Mouse (Mus musculus) retina, postnatal 1 day (tissue): ENCODE results near the gene Spen.
"Not testable (repeated sequence)": the region's sequence is repeated elsewhere in the genome, so short reads cannot be mapped to it uniquely, and the experiment has no call there.

Source experiments
- DNase-seq: peaks from one replicate; pipeline ENCODE4 v3.0.0-alpha.2; 2012

The Spen gene

GRCm38 (mm10) chr4:141559131-141559897 lies 20.9 kb upstream of the Spen start:
- peak; percentile 92 for DNase-seq

- DNase-seq = peak; percentile 65
Observed at GRCm38 (mm10) chr4:141558658-141559057, 20.3 kb upstream of the Spen start.

- not testable (repeated sequence) for DNase-seq
Observed at GRCm38 (mm10) chr4:141556163-141556562, 17.8 kb upstream of the Spen start.

- DNase-seq = not testable (repeated sequence)
Observed at GRCm38 (mm10) chr4:141554255-141554865, 16.0 kb upstream of the Spen start.

GRCm38 (mm10) chr4:141552484-141552883 lies 14.1 kb upstream of the Spen start:
- DNase-seq = no peak

GRCm38 (mm10) chr4:141547299-141547698 lies 8.9 kb upstream of the Spen start:
- no peak for DNase-seq

- peak; percentile 92 for DNase-seq
Observed at GRCm38 (mm10) chr4:141546334-141547200, 8.2 kb upstream of the Spen start.

GRCm38 (mm10) chr4:141545743-141546333 lies 7.4 kb upstream of the Spen start:
- DNase-seq = peak; percentile 100

- no peak for DNase-seq
Observed at GRCm38 (mm10) chr4:141545071-141545742, 6.8 kb upstream of the Spen start.

GRCm38 (mm10) chr4:141544536-141544935 lies 6.1 kb upstream of the Spen start:
- no peak for DNase-seq

- no peak for DNase-seq
Observed at GRCm38 (mm10) chr4:141543593-141543992, 5.2 kb upstream of the Spen start.

GRCm38 (mm10) chr4:141541851-141542250 lies 3.5 kb upstream of the Spen start:
- peak; percentile 81 for DNase-seq

- DNase-seq = no peak
Observed at GRCm38 (mm10) chr4:141540844-141541243, 2.4 kb upstream of the Spen start.

- no peak for DNase-seq
Observed at GRCm38 (mm10) chr4:141539213-141539767, 893 bp upstream of the Spen start.

GRCm38 (mm10) chr4:141537706-141538407 lies 540 bp downstream of the Spen start:
- no peak for DNase-seq

GRCm38 (mm10) chr4:141537226-141537610 lies 1.2 kb downstream of the Spen start:
- no peak for DNase-seq

- DNase-seq = peak; percentile 93
Observed at GRCm38 (mm10) chr4:141536291-141537225, 1.8 kb downstream of the Spen start.

GRCm38 (mm10) chr4:141534947-141535680 lies 3.3 kb downstream of the Spen start:
- DNase-seq = peak; percentile 87

GRCm38 (mm10) chr4:141530979-141531378 lies 7.4 kb downstream of the Spen start:
- DNase-seq = no peak

GRCm38 (mm10) chr4:141528938-141529337 lies 9.5 kb downstream of the Spen start:
- no peak for DNase-seq
